Mouse (Mus musculus) hindbrain, embryonic 10.5 days (tissue): ENCODE data around the gene Cd44. TPM values are rescaled to one million over a fixed set of nuclear protein-coding genes. Genes with fewer than 3 reads are reported as not detected.

Experiments used
- DNase-seq: peaks from one replicate; pipeline ENCODE4 v3.0.0-alpha.2; 2017; ENCODE audit warnings: low spot score
- H3K27ac ChIP-seq: fragments of 300-500 bp; sonication (generic); 2 replicates; pipeline ENCODE4 v1.5.1; 2016; ENCODE audit warnings: mild to moderate bottlenecking, moderate library complexity
- H3K27me3 ChIP-seq: fragments of 300-500 bp; sonication (generic); 2 replicates; pipeline ENCODE4 v1.6.1; 2016; ENCODE audit warnings: mild to moderate bottlenecking; ENCODE audit not compliant: poor library complexity, insufficient read depth, severe bottlenecking
- H3K36me3 ChIP-seq: fragments of 300-500 bp; sonication (generic); 2 replicates; pipeline ENCODE4 v1.6.1; 2016; ENCODE audit warnings: mild to moderate bottlenecking, moderate library complexity
- H3K4me1 ChIP-seq: fragments of 300-500 bp; sonication (generic); replicated peaks from 2 replicates; pipeline ENCODE4 v1.6.1; 2016; ENCODE audit warnings: mild to moderate bottlenecking
- H3K4me3 ChIP-seq: fragments of 300-500 bp; sonication (generic); 2 replicates; pipeline ENCODE4 v1.5.1; 2016; ENCODE audit warnings: mild to moderate bottlenecking, moderate library complexity
- H3K9me3 ChIP-seq: fragments of 300-500 bp; sonication (generic); 2 replicates; pipeline ENCODE4 v1.6.1; 2016; ENCODE audit warnings: mild to moderate bottlenecking, moderate library complexity
- WGBS: fragments of 180-500 bp; shearing (Covaris S2); methylation state at CpG from one replicate; pipeline ENCODE4 v1.1.7; 2016; 5-methylcytosine and 5-hydroxymethylcytosine counted together
- polyA plus RNA-seq: library from polyadenylated mRNA; unstranded; fragments of >200 nt; fragmentation: Nextera tagmentation; extraction: Ambion mirVana; gene quantifications from 2 replicates; pipeline ENCODE4 v1.2.1, GENCODE M21; 2016

Cd44 gene
- polyA plus RNA-seq, 1 experiment from 2014 or later, result 2.8 TPM

DNA sequence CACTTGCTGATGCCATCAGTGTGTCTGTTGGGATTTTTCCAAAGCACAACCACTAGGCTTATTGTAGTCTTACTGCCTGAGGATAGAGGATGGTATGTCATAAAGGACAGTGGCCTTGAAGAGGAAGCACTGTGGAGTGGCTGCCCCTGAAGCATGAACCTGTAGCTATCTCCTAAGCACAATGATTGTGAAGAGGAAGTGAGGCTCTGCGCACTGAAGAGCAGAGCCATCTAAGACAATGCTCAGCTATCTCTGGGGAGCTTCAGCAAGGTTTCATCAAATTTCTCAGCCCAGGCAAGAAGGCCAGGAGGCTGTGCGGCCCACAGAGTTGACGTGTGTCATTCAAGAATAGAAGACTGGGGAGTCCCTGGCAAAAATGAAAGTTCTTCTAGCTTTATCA is 106.4 kb downstream of the Cd44 start:
- 93% methylated on average over 3 of the region's 3 CpGs for WGBS
- H3K4me3 ChIP-seq, result no peak overlapping the region
- DNase-seq, result no peak
- H3K36me3 ChIP-seq, result no peaks in the 10 kb centered on the region
- H3K27ac ChIP-seq, result no peak overlapping the region
- no peaks in the 10 kb centered on the region for H3K4me1 ChIP-seq
- no peaks in the 10 kb centered on the region for H3K9me3 ChIP-seq
- H3K27me3 ChIP-seq, result no peaks in the 10 kb centered on the region

DNA sequence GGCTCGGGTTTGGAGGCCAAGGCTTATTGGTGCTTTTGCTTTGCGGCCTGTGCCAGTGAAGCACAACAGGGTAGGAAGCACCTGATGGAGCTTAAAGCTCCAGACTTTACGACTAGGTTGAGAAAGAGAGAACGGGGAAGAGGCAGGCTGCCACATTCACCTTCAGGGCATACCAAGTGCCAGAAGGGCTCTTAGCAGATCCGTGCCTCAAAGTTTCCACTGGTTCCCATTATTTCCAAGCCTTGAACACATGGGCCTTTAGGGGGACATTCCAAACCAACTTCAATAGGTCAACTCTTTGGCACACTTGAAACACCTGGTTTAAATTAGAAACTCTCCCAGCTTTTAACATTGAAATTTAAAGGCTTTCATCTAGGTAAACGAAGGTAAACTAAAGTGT is 108.7 kb downstream of the Cd44 start:
- H3K36me3 ChIP-seq, result no peaks in the 10 kb centered on the region
- no peak for DNase-seq
- WGBS, result 84% methylated on average over 6 of the region's 6 CpGs
- H3K4me3 ChIP-seq, result no peak overlapping the region
- no peaks in the 10 kb centered on the region for H3K27me3 ChIP-seq
- no peak overlapping the region for H3K27ac ChIP-seq
- no peaks in the 10 kb centered on the region for H3K4me1 ChIP-seq
- H3K9me3 ChIP-seq, result no peaks in the 10 kb centered on the region

DNA sequence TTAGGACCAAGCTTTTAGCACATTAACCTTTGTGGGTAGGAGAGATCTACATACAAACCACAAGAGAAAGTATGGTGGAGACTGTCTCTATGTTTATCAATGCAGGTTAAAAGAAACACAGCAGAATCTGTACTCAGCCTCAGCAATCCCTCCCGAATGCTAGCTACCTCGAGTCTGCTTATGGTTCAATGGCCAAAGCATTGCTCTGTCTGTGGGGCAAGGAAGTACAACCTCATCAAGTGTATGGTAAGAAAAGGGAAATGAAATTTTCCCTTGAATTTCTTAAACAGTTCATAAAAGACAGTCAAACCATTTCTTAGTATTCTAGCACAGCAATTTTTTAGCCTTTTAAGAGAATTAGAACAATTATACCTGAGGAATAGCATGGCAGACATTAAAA is 109.8 kb downstream of the Cd44 start:
- WGBS, result 80% methylated on average over 2 of the region's 2 CpGs
- Histone ChIP-seq H3K36me3 (no peaks in the 10 kb centered on the region), H3K4me1 (no peaks in the 10 kb centered on the region), H3K27ac (no peak overlapping the region), H3K4me3 (no peak overlapping the region), H3K9me3 (no peaks in the 10 kb centered on the region), H3K27me3 (no peaks in the 10 kb centered on the region)
- DNase-seq, result no peak

GRCm38 (mm10) chr2:102785696-102786095 is 115.8 kb downstream of the Cd44 start:
- DNase-seq, result no peak
- WGBS, result 80% methylated on average over 4 of the region's 4 CpGs
- no peaks in the 10 kb centered on the region for H3K4me1 ChIP-seq

GRCm38 (mm10) chr2:102782751-102783150 is 118.7 kb downstream of the Cd44 start:
- 90% methylated on average over 7 of the region's 7 CpGs for WGBS
- no peak overlapping the region for H3K27ac ChIP-seq
- no peaks in the 10 kb centered on the region for H3K9me3 ChIP-seq
- no peak overlapping the region for H3K4me3 ChIP-seq
- DNase-seq, result no peak
- H3K4me1 ChIP-seq, result no peaks in the 10 kb centered on the region
- H3K27me3 ChIP-seq, result no peaks in the 10 kb centered on the region
- 0 out of 2 replicates have a peak, but pooled peaks cover 3% of the 10 kb centered on the region for H3K36me3 ChIP-seq

More at GRCm38 (mm10) chr2:102785696-102786095, 115.8 kb downstream of the Cd44 start:
- Histone ChIP-seq H3K4me3 (no peak overlapping the region), H3K9me3 (no peaks in the 10 kb centered on the region), H3K36me3 (0 out of 2 replicates have a peak, but pooled peaks cover 3% of the 10 kb centered on the region), H3K27me3 (no peaks in the 10 kb centered on the region), H3K27ac (no peak overlapping the region)

DNA sequence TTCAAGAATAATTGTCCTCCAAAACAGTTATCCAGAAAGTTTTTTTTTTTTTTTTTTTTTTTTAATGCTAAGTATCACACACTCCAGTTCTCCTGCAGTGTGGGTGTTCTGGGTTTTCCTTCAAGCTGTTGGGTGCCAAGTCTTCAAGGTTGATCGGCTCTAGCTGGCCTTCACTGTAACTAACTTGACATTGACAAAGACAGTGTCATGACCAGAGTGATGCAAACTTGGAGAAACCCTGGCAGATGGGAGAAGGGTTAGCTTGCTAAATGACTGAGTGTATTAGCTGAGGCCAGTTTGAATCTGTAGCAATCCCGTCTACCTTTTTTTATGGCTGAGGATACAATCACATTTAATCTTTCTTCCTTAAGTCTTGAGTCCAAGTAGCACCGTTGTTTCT is 123.3 kb downstream of the Cd44 start:
- no peaks in the 10 kb centered on the region for H3K9me3 ChIP-seq
- WGBS, result 92% methylated on average over 3 of the region's 3 CpGs
- no peak for DNase-seq
- no peaks in the 10 kb centered on the region for H3K27me3 ChIP-seq
- H3K36me3 ChIP-seq, result 0 out of 2 replicates have a peak, but pooled peaks cover 3% of the 10 kb centered on the region
- H3K27ac ChIP-seq, result no peak overlapping the region
- no peak overlapping the region for H3K4me3 ChIP-seq
- no peaks in the 10 kb centered on the region for H3K4me1 ChIP-seq

DNA sequence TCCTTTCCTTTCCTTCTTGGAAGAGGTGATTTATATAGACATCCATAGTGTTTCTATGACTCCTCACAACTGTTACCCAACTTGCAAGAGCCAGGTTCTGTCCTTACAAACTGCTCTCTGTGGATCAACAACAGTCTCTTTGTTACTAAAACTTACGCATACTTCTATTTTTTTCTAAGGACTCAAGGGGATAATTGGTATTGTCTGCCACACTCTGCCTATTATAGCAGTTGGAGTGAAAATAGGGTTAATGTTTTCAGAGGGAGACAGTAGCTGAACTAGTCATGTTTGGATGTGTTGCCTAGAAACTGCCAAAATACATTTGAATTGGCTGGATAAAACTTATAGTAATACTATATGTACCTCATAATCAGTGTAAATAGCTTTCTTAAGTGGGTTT is 125.9 kb downstream of the Cd44 start:
- WGBS, result 49% methylated on average over 1 of the region's 1 CpGs
- H3K36me3 ChIP-seq, result 0 out of 2 replicates have a peak, but pooled peaks cover 2% of the 10 kb centered on the region
- H3K9me3 ChIP-seq, result no peaks in the 10 kb centered on the region
- no peaks in the 10 kb centered on the region for H3K27me3 ChIP-seq
- H3K4me3 ChIP-seq, result no peak overlapping the region
- no peak for DNase-seq
- no peak overlapping the region for H3K27ac ChIP-seq
- no peaks in the 10 kb centered on the region for H3K4me1 ChIP-seq

DNA sequence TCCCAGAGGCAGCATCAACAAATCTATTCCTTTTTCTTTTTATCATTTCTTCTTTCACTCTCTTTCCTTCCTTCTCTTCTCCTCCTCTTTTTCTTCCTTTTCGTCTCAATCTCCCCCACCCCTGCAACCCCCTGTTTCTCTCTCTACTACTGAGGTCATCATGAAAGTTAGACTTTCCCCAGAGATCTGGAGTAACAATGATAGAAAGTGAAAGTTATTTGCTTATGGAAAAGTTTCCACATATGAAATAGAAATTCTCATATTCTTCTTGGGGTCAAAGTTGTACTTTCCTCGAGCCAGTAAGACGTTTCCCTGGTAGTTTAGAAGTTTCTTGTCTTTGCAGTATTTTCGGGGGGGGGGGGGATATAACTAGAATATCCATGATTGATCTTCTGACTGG is 126.8 kb downstream of the Cd44 start:
- Histone ChIP-seq H3K27ac (no peak overlapping the region), H3K4me1 (no peaks in the 10 kb centered on the region), H3K36me3 (peaks cover 5% of the 10 kb centered on the region; the same call in 1 of the 2 replicates), H3K4me3 (no peak overlapping the region), H3K27me3 (no peaks in the 10 kb centered on the region), H3K9me3 (no peaks in the 10 kb centered on the region)
- no peak for DNase-seq
- 79% methylated on average over 4 of the region's 4 CpGs for WGBS

DNA sequence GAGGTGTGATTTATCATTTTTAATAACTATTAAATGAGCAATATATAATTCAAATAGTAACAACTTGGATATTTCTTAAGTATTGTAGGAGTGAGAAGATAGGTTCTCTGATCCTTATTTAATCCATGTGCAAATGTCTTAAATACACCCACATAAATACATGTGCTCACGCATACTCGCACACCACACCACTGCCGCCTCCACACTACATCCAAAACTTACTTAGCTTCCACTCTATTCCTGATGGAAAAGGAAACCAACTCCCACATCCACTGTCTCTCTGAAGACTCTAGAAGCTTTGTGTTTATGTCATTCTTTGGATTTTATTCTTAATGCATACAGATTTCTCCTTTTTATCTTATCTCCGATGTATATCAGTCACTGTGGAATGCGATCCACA is 129.2 kb downstream of the Cd44 start:
- no peaks in the 10 kb centered on the region for H3K9me3 ChIP-seq
- H3K27ac ChIP-seq, result no peak overlapping the region
- DNase-seq, result no peak
- WGBS, result 96% methylated on average over 5 of the region's 5 CpGs
- no peak overlapping the region for H3K4me3 ChIP-seq
- peaks cover 21% of the 10 kb centered on the region; the same call in 1 of the 2 replicates for H3K36me3 ChIP-seq
- no peaks in the 10 kb centered on the region for H3K4me1 ChIP-seq
- H3K27me3 ChIP-seq, result no peaks in the 10 kb centered on the region

DNA sequence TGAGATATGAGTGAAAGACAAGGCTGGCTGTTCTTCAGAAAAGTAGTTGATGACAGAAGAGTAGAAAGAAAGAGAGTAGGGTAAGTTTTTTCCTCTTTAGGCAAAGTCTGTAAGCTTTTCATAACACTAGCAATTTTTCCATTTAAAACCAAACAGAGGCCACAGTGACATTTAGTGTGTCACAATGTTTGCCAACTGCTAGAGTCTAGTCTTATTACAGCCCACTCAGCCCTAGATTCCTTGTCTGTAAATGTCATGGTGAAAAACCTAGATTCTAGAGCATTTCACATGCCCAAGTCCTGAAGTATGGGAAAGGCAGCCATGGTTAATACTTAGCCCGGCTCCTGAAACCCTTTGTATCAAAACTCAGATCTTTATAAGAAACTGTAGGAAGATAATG is 130.2 kb downstream of the Cd44 start:
- WGBS, result 86% methylated on average over 1 of the region's 1 CpGs
- Histone ChIP-seq H3K4me3 (no peak overlapping the region), H3K36me3 (peaks cover 27% of the 10 kb centered on the region; the same call in 1 of the 2 replicates), H3K27me3 (no peaks in the 10 kb centered on the region), H3K9me3 (no peaks in the 10 kb centered on the region), H3K4me1 (no peaks in the 10 kb centered on the region), H3K27ac (no peak overlapping the region)
- DNase-seq, result no peak

DNA sequence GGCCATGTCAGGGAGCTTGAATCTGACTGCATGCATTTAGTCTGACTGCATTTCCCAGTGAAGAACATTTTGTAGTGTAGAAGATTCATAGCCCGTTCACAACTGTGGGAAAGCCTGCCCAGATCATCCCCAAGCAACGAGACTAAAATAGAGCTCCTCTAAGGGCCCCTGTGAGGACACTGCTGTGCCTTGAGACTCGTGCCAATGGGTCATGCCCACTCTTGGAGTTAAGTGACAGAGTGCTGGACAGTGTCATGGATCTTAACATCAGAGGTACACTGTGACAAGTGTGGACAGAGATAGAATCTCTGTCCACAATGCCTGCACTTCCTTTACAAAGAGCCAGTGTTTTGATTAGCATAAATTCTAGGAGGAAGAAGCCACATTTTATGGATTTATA is 133.2 kb downstream of the Cd44 start:
- Histone ChIP-seq H3K27ac (no peak overlapping the region), H3K4me1 (no peaks in the 10 kb centered on the region), H3K36me3 (peaks cover 28% of the 10 kb centered on the region; the same call in 1 of the 2 replicates), H3K27me3 (no peaks in the 10 kb centered on the region), H3K9me3 (no peaks in the 10 kb centered on the region), H3K4me3 (no peak overlapping the region)
- DNase-seq, result no peak
- 78% methylated on average over 3 of the region's 3 CpGs for WGBS

GRCm38 (mm10) chr2:102764602-102765374 is 136.7 kb downstream of the Cd44 start:
- WGBS, result 87% methylated on average over 8 of the region's 8 CpGs
- Histone ChIP-seq H3K27me3 (no peaks in the 10 kb centered on the region), H3K4me3 (no peak overlapping the region), H3K4me1 (no peaks in the 10 kb centered on the region), H3K9me3 (no peaks in the 10 kb centered on the region), H3K27ac (no peak overlapping the region), H3K36me3 (peaks cover 42% of the 10 kb centered on the region; the same call in 1 of the 2 replicates)
- DNase-seq, result no peak

DNA sequence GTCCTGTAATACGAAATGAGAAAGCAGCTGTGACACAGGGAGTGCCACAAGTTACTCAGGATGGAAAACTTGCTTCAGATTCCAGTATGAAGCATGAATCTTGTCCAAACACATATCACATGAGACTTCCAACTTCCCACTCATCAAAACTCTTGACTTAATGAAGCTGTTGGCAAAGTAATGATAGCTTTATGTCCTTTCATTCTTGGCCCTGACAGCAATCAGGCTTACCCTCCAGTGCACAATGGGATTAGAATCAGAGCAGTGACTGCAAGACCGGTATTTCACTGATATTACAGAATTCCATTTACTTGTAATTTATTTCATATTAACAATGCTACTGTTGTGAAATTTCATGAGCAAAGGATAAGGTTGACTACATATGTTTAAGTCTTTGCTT is 137.5 kb downstream of the Cd44 start:
- WGBS, result 90% methylated on average over 2 of the region's 2 CpGs
- DNase-seq, result no peak

More for the DNA sequence above, 137.5 kb downstream of the Cd44 start:
- H3K9me3 ChIP-seq, result no peaks in the 10 kb centered on the region
- H3K27me3 ChIP-seq, result no peaks in the 10 kb centered on the region
- no peak overlapping the region for H3K4me3 ChIP-seq
- peaks cover 34% of the 10 kb centered on the region; the same call in 1 of the 2 replicates for H3K36me3 ChIP-seq
- H3K27ac ChIP-seq, result no peak overlapping the region
- H3K4me1 ChIP-seq, result no peaks in the 10 kb centered on the region
